Mouse (Mus musculus): ENCODE results near the gene Ube2c.

The Ube2c gene

DNA sequence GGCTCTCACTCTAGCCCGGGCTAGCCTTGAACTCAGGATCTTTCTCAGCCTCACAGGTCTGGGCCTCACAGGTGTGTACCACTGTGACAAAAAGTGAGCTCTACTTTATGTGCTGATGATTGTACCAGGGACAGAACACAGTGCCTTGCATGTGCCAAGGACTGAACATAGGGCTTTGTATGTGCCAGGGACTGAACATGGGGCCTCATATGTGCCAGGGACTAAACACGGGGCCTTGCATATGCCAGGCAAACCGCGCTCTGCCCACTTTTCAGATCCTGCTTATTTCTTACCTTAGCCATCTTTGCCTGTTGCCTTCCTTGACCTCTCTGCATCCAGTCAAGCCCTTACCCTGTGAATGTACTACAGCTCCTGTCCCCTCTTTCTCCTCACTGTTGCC lies 7.7 kb upstream of the Ube2c start:
- no peak for DNase-seq (ENCODE audit: low read depth, low spot score)

DNA sequence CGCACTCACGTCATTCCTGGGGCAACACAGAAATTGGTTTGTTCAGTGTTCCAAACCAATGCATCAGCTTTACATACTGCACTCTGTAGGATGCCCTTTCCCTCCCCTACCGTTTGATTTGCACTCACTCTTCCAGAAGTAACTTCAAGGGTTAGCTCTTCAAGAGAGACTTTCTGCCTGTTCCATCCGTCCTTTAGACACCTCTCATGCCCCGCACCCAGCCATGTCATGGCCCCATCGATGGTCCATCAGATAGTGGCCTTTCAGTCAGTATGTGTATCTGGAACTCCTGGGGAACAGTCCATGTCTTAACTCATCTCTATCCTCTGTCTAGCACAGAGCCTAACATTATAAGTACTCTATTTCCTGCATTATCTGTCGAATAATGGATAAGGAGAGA lies 7.1 kb upstream of the Ube2c start:
- no peak for DNase-seq (ENCODE audit: low read depth, low spot score)

DNA sequence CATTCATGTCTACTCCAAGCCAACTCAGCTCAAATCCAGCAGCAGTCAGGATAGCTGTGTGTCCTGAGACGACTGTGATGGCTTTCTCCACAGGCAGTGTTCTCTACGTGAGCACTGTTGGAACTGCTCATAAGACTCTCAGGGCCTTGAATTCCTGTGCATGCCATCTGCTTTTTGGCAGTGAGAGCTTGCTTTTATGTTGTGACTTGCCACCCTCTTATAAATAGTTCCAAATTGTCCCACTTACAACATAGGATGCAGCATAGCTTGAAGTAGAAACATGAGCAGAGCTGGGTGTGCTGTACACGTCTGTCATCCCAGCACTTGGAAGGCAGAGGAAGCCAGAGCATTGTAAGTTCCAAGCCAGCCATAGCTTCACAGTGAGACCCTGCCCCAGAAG lies 3.9 kb upstream of the Ube2c start:
- no peak for DNase-seq (ENCODE audit: low read depth, low spot score)

DNA sequence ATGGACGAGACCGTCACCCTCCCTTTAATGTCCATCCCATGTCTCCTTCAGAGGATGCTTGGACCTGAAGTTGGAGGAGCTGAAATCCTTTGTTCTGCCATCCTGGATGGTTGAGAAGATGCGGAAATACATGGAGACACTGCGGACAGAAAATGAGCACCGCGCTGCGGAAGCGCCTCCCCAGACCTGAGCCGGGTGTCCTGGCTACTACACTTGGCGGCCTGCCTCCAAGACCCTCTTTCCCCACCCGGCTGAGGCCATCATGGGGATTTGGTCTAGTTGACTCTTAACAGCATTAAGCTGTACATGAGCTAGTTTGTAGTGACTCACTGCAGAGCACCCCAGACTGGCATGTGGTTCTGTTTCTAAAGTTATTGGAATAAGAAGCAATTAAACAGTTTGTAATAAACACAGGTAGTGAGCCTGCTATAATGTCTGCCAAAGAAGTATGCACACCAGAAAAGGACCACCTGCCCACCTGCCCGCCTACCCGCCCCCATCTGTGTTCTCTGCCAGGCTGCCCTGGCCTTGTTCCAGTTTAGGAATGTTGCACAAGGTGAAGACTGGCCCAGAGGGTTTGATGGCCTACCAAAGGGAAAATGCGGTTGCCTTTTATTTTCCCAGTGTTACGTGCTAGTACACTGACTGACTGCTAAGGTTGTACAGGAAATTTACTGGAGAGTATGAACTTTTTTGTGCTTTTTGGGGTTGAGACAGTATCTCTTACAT lies 1.7 kb upstream of the Ube2c start:
- no peak for DNase-seq (ENCODE audit: low read depth, low spot score)

DNA sequence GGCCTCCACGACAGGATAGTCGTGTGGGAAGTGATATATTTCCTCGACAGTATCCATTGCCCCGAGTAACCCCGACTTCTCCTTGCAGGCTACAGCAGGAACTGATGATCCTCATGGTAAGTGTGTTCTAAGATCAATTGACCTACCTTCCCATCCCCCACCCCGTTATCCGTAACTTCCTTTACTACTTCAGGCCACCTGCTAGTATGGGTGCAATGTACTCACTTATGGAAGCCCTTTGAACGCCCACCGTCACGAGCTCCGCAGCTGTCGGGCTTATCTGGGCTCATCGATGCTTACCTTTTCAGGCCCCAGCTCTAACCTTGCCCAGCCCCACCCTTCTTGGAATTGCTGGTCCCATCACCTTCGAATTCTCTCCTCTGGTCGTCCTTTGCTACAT lies 581 bp downstream of the Ube2c start:
- DNase-seq (ENCODE audit: low read depth, low spot score): no peak

DNA sequence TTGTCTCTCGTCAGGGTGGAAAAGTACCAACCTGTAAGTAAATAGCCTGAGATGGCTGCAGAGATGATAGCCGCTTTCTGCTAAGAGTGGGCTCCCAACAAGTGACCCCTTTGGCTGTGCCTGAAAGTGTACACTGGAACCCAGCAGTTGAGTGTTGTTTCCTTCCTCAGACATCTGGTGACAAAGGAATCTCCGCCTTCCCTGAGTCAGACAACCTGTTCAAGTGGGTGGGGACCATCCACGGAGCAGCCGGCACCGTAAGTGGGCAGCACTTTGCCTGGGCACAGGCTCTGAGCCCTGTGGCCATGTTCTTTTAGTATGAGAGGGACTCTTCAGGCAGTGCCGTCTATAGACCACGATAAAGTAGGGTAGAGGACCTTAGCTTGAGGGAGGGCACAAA lies 1.4 kb downstream of the Ube2c start:
- no peak for DNase-seq (ENCODE audit: low read depth, low spot score)

DNA sequence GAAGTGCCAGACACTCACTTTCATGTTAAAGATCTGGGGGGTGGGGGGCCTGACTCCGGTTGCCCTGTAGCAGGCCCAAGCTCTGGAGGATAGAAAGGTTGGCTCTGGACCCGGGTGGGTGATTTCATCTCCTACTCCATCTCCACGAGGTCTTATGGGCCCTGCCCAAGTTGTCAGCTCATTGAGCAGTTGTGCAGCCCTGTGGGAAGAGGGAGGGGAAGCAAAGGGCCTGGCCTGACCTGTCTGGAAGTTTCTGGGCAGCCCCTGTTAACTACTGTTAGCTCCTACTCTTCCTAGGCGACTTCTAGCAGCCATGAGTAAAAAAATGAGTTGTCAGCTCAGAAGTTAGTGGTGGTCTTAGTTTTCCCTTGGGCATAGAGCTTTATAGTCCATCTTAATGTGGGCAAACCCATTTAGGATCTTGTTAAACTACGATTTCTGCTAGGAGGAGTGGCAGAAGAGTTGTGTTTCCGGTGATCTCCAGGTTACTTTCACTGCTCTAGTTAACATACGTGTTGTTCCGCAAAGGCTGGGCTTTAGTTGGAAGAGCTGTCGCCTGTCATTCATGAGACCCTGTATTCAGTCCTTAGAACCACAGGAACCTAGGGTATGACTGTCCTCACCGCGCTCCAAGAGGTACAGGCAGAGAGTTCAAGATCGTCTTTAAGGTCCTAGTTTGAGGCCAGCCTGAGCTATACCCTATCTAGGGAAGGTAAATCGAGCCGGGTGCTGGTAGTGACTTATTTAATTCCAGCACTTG lies 3.7 kb downstream of the Ube2c start:
- DNase-seq (ENCODE audit: low read depth, low spot score): no peak

DNA sequence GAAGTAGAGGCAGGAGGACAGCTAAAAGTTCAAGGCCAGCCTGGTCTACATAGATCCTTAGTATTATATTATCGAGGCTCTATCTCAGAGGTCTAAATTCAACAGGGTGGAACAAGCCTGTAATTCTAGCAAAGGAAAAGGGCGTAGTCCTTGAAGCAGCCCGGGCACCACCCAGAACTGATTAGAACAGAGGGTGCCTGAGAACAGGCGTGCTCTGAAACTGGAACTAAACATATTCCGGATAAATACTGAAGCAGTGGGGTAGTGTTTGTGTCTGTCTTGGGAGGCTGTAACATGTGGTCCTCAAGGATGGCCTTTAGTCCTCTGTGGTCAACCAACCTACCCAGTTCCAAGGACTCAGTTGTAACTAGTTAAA lies 4.3 kb downstream of the Ube2c start:
- no peak for DNase-seq (ENCODE audit: low read depth, low spot score)

DNA sequence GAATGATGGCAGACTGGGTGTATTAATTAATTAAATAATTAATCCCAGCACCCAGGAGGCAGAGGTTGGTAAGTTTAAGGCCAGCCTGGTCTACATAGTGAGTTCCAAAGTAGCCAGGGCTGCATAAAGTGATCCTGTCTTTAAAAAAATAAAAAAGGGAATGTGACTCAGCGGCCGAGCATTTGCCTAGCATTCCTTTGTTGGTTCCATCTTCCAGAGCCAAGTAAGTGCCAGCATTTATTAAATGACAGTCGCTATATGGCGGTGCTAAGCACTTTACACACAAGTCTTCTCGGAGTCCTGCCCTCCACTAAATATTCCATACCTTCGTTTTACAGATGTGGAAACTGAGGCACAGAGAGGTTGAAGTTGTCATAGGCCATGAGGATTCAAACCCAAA lies 6.4 kb downstream of the Ube2c start:
- DNase-seq (ENCODE audit: low read depth, low spot score): no peak

DNA sequence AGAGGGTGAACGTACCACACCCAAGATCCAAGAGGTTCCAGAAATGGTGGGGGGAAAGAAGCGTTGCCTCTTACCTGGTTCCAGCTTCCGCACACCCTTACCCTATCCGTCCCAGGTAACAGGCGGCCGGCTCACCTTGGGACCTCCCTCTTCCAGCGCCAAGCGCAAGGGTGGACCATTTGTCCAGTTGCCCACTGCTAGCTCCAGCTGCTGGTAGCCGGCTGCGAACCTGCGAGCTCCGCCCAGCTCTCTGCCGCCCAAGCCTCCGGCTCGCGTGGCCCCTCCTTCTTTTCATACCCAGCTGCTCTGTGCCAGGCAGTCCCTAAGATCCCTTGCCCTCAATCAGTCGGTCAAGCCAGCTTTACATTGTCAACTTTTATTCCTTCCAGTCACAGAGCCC lies 7.1 kb downstream of the Ube2c start:
- no peak for DNase-seq (ENCODE audit: low read depth, low spot score)

DNA sequence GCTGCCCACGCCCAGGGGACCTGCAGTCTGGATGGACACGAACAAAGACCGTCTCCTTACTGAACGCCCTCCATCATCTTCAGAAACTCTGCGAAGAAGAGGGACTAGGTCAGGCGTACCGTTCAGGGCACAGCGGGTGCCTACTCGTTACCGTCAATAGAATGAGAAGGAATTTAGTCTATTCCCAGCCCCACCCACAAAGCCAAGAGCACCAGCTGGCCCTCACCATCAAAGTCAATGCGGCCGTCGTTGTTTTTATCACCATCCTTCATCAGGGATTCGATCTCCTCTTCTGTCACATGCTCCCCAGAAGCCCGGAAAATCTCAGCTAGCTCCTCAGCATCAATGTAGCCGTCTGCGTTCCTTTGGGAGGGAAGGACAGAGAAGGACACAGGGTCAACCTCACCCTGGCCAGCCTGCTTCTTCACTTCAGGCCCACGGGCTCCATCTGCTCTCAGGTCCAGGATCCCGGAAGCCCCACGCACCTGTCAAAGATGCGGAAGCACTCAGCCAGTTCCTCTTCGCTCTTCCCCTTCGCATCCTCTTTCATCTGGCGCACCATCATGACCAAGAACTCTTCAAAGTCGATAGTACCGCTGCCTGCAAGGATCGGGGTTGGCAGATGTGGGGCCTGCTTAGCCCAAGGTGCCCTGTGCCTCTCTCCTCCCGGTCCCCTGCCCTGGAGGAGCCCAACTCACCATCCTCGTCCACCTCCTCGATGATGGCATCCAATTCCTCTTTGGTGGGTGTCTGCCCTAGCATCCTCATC lies 7.7 kb downstream of the Ube2c start:
- DNase-seq (ENCODE audit: low read depth, low spot score): no peak

DNA sequence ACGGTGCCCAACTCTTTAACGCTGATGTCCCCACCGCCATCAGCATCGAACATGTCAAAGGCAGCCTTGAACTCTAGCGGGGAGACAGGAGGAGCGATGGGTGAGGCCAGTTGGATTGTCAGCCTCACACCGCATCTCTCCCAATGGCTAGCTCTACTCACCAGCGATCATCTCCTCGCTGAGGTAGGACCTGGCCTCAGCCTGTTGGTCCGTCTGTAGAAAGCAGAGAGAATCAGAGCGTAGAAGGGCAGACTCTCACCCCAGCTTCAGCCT lies 8.3 kb downstream of the Ube2c start:
- DNase-seq (ENCODE audit: low read depth, low spot score): no peak

DNA sequence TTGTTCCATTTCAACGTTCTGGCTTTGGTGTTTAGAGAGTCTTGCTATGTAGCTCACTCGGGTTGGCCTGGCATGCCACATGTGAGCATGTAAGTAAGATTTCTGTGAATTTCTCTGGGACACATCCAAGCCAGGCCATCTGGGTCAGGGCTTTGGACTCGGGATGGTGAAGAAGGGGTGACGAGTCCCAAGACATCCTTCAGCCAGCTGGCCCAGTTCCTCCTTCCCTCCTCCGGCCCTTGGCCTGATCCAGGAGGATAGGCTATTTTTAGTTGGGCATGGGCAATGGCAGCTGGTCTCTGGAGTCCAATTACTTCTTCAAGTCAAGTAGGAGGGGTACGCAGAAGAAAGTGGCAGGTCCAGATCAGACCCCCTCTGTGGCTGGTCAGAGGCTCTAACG lies 9.1 kb downstream of the Ube2c start:
- peak; percentile 93 for DNase-seq (ENCODE audit: low read depth, low spot score)

DNA sequence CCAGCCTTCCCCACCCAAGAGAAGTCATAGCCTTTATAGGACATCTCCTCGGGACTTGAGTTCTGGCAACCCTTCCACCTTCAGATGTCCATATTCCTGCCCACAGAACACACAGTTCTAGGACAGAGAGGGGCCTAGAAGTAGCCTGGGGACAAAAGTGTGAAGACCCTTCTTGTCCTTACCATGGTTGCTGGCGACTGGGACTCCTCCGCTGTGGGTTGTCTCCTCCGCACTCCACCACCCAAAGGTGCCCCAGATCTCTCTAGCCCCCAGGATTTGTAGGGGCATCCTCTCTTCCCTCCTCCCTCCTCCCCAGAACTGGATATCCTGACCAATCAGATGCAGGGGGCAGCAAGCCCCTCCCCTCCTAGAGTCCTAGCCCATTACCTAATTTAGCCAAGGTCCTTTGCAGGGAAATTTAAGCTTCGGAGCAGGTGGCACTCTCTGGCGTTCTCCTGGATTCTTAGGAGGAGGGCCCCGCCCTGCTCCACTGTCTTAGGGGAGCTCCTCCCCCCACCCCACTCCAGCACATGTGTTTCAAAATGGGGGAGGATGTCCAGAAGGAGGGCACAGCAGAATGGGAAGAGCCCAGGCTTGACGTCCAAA lies 9.9 kb downstream of the Ube2c start, which contains the start of gene Tnnc2:
Gene Tnnc2 (minus strand): TSS at position 487 of the 606 bp plus-strand sequence.
- DNase-seq (ENCODE audit: low read depth, low spot score): peak; percentile 97

DNA sequence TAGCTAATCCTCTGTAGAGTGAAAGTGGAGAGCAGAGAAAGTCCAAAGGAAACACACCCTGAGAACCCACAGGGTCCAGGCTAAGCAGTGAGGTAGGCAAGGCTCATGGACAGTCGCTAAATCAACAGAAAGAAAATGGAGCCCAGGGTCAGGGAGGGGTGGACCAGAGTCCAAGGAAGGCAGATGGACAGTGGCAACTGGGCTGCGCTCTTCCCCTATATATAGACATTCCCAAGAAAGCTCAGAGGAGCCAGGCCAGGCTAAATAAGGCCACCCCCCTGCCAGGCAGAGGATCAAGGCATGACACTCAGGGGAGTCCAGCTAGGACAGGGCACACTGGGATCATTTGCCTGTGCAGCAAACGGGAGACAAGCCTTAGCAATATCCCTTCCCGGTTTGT lies 12.2 kb downstream of the Ube2c start:
- peak; percentile 94 for DNase-seq (ENCODE audit: low read depth, low spot score)

DNA sequence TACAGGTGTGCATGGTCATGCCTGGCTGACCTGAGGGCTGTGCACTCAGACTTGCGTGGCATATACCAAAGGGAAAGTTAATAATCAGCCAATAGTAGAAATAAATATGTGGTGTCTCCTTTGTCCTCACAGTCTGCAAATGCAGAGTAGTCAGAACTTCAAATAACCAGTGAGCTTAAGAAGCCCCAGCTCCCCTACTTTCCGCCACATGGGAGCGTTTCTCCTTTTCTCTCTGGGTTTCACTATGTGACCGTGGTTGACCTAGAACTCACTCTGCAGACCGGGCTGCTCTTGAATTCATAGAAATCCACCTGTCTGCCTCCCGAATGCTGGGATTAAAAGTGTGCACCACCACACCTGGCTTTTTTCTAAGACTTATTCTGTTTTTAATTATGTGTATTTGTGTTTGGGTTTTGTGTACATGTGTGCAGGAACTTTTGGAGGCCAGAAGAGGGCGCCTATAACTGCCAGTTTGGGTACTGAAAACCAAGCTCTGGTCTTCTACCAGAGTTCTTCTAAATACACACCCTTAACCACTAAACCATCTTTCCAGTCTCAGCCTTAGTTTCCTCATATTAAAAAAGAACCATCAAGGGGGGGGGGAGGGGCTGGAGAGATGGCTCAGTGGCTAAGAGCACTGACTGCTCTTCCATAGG lies 14.4 kb downstream of the Ube2c start:
- DNase-seq (ENCODE audit: low read depth, low spot score): no peak

DNA sequence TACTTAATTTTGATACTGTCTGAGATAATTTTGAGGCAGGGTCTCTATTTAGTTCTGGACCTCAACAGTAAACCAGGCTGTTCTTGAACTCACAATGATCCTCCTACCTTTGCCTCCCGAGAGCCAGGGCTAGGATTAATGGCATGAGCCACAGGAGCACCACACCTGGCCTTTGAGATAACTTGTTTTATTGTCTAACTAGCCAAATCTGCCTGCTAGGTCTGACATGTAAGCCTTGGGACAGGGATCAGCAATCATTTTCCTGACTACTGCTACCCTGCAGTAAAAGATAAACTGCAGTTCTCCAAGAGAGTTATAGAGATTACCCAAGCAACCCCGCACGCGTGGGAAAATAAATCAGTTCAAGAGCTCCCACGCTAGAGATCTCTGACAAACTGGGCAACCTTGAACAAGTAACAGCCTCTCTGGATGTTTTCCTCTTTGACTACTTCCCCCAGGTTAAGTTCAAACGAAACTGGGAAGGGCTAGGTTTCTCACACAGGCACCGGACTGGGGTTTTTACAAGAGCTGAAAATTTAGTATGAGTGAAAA lies 15.2 kb downstream of the Ube2c start:
- DNase-seq (ENCODE audit: low read depth, low spot score): no peak

DNA sequence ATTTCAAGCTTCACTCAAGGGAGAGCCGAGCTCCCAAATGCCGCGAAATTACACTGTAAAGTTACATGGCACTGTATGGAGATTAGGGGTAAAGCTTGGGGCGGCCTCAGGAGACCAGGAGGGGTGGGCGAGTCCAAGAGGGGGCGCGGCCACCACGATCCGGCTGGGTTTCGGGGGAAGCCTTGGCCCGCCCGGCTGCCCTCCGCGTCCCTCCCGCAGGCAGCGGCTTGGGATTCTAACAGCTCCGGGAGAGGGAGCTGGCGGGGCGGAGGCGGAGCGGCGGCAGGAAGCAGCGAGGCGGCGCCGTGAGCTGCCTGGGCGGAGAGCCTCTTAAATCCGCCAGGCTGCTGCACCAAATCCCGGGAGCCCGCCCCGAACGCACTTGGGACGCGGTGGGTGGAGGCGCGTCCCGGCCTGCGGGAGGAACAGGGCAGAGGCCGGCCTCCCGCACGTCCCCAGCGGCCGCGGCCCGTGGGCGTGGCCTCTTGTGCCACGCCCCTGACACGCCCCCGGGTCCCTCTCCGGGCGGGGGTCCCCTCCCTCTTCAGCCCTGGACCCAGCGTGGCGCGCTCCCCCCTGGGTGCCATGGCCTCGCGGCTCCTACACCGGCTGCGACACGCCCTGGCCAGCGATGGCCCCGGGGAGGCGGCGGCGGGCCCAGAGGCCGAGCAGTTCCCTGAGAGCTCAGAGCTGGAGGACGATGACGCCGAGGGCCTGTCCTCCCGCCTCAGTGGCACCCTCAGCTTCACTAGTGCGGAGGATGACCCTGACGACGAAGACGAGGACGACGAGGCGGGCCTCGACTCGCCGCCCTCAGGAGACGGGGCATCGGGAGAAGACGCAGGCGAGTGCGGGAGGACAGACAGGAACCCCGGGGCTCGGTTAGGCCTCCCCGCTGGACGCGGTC lies 16.0 kb downstream of the Ube2c start, which contains the start of gene Snx21:
Gene Snx21 (plus strand): TSS at position 343 of the 907 bp plus-strand sequence.
- DNase-seq (ENCODE audit: low read depth, low spot score): peak; percentile 96

DNA sequence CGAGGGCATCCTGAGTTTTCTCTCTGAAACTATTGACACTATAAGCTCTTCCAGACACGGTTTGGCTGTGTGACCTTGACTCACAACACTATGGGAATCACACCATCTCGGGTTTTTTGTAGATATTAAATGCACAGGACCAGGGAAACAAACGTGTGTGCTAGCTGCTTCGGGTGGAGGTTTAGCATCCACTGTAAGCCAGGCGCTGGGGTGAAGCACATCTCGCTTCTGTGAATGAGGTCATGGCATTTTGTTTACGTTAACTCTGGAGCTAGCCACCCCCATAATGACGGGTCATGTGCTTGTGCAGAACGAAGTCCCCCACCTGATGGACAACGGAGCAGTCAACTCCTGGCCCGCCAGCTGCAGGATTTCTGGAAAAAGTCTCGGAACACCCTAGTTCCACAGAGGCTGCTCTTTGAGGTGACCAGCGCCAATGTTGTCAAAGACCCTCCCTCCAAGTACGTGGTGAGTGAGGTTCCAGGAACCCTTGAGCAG lies 16.7 kb downstream of the Ube2c start:
- DNase-seq (ENCODE audit: low read depth, low spot score): no peak

DNA sequence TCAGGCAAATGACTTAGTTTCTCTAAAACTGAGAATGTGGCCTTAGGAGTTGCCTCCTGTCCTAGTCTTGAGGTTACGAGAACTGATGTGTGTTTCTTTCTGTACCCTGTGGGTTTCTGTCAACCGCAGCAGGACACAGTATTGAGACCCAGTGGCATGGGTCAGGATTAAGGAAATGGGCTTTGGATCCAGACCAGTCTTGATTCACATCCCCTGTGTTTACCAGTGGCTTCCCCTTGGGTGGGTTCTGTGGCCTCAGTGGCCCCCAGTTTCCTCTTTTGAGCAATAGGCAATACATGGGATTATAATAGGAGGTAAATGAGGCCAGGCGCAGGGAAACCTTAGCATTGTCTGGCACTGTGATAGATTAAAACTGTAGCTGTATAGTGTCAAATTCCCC lies 17.3 kb downstream of the Ube2c start:
- no peak for DNase-seq (ENCODE audit: low read depth, low spot score)
